Mouse (Mus musculus) gastrocnemius, postnatal 4 days (tissue): ENCODE data around the gene Xpo6. TPM values are rescaled to one million over a fixed set of nuclear protein-coding genes. Genes with fewer than 3 reads are reported as not detected.

Source experiments
- DNase-seq, 2 experiments: peaks; one replicate each; pipeline ENCODE4 v3.0.0; 2021 to 2022; ENCODE audit warnings: low spot score in 2 of 2, mixed read lengths in 2 of 2
- long read RNA-seq, 2 experiments: library from polyadenylated mRNA; stranded (forward); transcript quantifications; one replicate each; pipeline ENCODE4 v2.0.0; 2021
- total RNA-seq, 2 experiments: library from RNA; stranded (reverse); gene quantifications; 2 replicates each; pipeline ENCODE4 v1.2.3; 2021

Gene Xpo6
- total RNA-seq: 10 to 100 TPM; 53.7 to 58.6 TPM
- long read RNA-seq, experiment 1, full-length matches to known transcripts: 8 of 25 reads
- long read RNA-seq, experiment 1, partial matches to known transcripts: 7 of 25 reads
- long read RNA-seq, experiment 1, other reads (novel, unspliced or antisense): 10 of 25 reads
- long read RNA-seq, experiment 2, full-length matches to known transcripts: 33 of 64 reads
- long read RNA-seq, experiment 2, partial matches to known transcripts: 12 of 64 reads
- long read RNA-seq, experiment 2, other reads (novel, unspliced or antisense): 19 of 64 reads

- peak; percentile 89 to 98 for DNase-seq
Observed at GRCm38 (mm10) chr7:126200178-126200996, at the start of gene Xpo6. Gene Xpo6, minus strand, starts transcription at chr7:126200501.

GRCm38 (mm10) chr7:126249986-126250385 is 49.7 kb upstream of the Xpo6 start:
- DNase-seq: no peak

- DNase-seq: no peak
Observed at GRCm38 (mm10) chr7:126249146-126249545, 48.8 kb upstream of the Xpo6 start.

GRCm38 (mm10) chr7:126248641-126249141 is 48.4 kb upstream of the Xpo6 start:
- DNase-seq: no peak

- DNase-seq: no peak
Observed at GRCm38 (mm10) chr7:126248088-126248487, 47.8 kb upstream of the Xpo6 start.

- DNase-seq: no peak
Observed at GRCm38 (mm10) chr7:126244168-126244750, 44.0 kb upstream of the Xpo6 start.

GRCm38 (mm10) chr7:126240814-126241360 is 40.6 kb upstream of the Xpo6 start:
- no peak for DNase-seq

- DNase-seq: no peak
Observed at GRCm38 (mm10) chr7:126236794-126237192, 36.5 kb upstream of the Xpo6 start.

- no peak for DNase-seq
Observed at GRCm38 (mm10) chr7:126236083-126236793, 35.9 kb upstream of the Xpo6 start.

- DNase-seq: no peak
Observed at GRCm38 (mm10) chr7:126234611-126235010, 34.3 kb upstream of the Xpo6 start.

- DNase-seq: no peak
Observed at GRCm38 (mm10) chr7:126232345-126233071, 32.2 kb upstream of the Xpo6 start.

GRCm38 (mm10) chr7:126230357-126231148 is 30.3 kb upstream of the Xpo6 start:
- no peak for DNase-seq

GRCm38 (mm10) chr7:126226136-126226535 is 25.8 kb upstream of the Xpo6 start:
- DNase-seq: no peak

GRCm38 (mm10) chr7:126222753-126223152 is 22.5 kb upstream of the Xpo6 start:
- DNase-seq: no peak

GRCm38 (mm10) chr7:126220611-126221010 is 20.3 kb upstream of the Xpo6 start:
- DNase-seq: no peak

GRCm38 (mm10) chr7:126218311-126218710 is 18.0 kb upstream of the Xpo6 start:
- DNase-seq: no peak

GRCm38 (mm10) chr7:126216867-126217266 is 16.6 kb upstream of the Xpo6 start:
- no peak for DNase-seq

- no peak for DNase-seq
Observed at GRCm38 (mm10) chr7:126210856-126211255, 10.6 kb upstream of the Xpo6 start.

GRCm38 (mm10) chr7:126200997-126201345 is 670 bp upstream of the Xpo6 start:
- no peak for DNase-seq

- peak; percentile 34 to 45 for DNase-seq
Observed at GRCm38 (mm10) chr7:126199691-126200102, 604 bp downstream of the Xpo6 start.
